In genomic region chr17:47322991-47323295, GRCm38 (mm10) we compare ENCODE assay signal across 19 mouse cellular contexts. TPM values are rescaled to one million over a fixed set of nuclear protein-coding genes. Genes with fewer than 3 reads are reported as not detected.
DNase-seq lines count a peak whose midpoint lies in the region; ATAC-seq and TF ChIP-seq lines count a peak whose summit lies in the region.
"Had no signal": no experiment of that assay in that cellular context is flagged by ENCODE, and none has a peak within 500 bp of the region (broad histone marks: within the 10 kb centered on the region; RNA-seq: fewer than 3 reads in every experiment).

No protein-coding gene starts in this region.

- TF ChIP-seq POLR2A in testis, adult 2 months (IDR thresholded peaks at IDR 0.05; ENCODE audit: control insufficient read depth, low read depth, low read length), result no peak

- H3K4me3 ChIP-seq in testis, adult 2 months (ENCODE audit: control insufficient read depth, low read depth, low read length), result peak overlapping the region; percentile 77; the same call in 1 of the 2 replicates
- no peak overlapping the region for H3K4me3 ChIP-seq in stomach, embryonic 16.5 days (replicated peaks; ENCODE audit: low read length)
- H3K4me3 ChIP-seq in hindbrain, embryonic 10.5 days, result no peak overlapping the region
- H3K4me3 ChIP-seq: embryonic facial prominence, embryonic 10.5 days; forebrain, embryonic 13.5 days; gastrocnemius, adult 2 months; heart, embryonic 12.5 days; hindbrain, embryonic 15.5 days had no signal

- no peaks in the 10 kb centered on the region for H3K27me3 ChIP-seq in testis, adult 2 months (ENCODE audit: control insufficient read depth, insufficient read depth, low read length)
- H3K27me3 ChIP-seq in stomach, embryonic 16.5 days (ENCODE audit: control insufficient read depth, insufficient read depth, low read length), result no peaks in the 10 kb centered on the region
- no peaks in the 10 kb centered on the region for H3K27me3 ChIP-seq in hindbrain, embryonic 10.5 days (ENCODE audit: insufficient read depth, poor library complexity, severe bottlenecking)
- H3K27me3 ChIP-seq: forebrain, embryonic 13.5 days; heart, embryonic 12.5 days; hindbrain, embryonic 15.5 days had no signal

- no peak overlapping the region for H3K9ac ChIP-seq in stomach, embryonic 16.5 days (ENCODE audit: low read length)
- H3K9ac ChIP-seq: forebrain, embryonic 13.5 days; forebrain, postnatal 0 days; heart, embryonic 12.5 days; hindbrain, embryonic 15.5 days had no signal

- H3K27ac ChIP-seq in testis, adult 2 months (ENCODE audit: control insufficient read depth, insufficient read depth, low read depth, low read length), result no peak overlapping the region
- peak overlapping the region; percentile 64; the same call in 1 of the 2 replicates for H3K27ac ChIP-seq in stomach, embryonic 16.5 days (ENCODE audit: low read length)
- H3K27ac ChIP-seq in hindbrain, embryonic 10.5 days, result no peak overlapping the region
- H3K27ac ChIP-seq: forebrain, embryonic 13.5 days; gastrocnemius, adult 2 months; hindbrain, embryonic 15.5 days had no signal

- peak; percentile 48 for ATAC-seq in stomach, embryonic 16.5 days (ENCODE audit: insufficient read depth, low FRiP score)
- ATAC-seq: forebrain, embryonic 13.5 days; forebrain, postnatal 0 days had no signal

- H3K4me2 ChIP-seq in stomach, embryonic 16.5 days (ENCODE audit: low read depth, low read length), result no peak overlapping the region
- H3K4me2 ChIP-seq: forebrain, embryonic 13.5 days; heart, embryonic 12.5 days; hindbrain, embryonic 15.5 days had no signal

- no peaks in the 10 kb centered on the region for H3K36me3 ChIP-seq in testis, adult 2 months (ENCODE audit: control insufficient read depth, insufficient read depth, low read length)
- H3K36me3 ChIP-seq in stomach, embryonic 16.5 days (ENCODE audit: control insufficient read depth, insufficient read depth, low read length), result peaks cover 5% of the 10 kb centered on the region; the same call in 1 of the 2 replicates
- H3K36me3 ChIP-seq in hindbrain, embryonic 10.5 days, result peaks cover 66% of the 10 kb centered on the region
- H3K36me3 ChIP-seq: G1E had no signal

- no peaks in the 10 kb centered on the region for H3K9me3 ChIP-seq in stomach, embryonic 16.5 days (replicated peaks; ENCODE audit: control insufficient read depth, low read length)
- no peaks in the 10 kb centered on the region for H3K9me3 ChIP-seq in hindbrain, embryonic 10.5 days
- H3K9me3 ChIP-seq: embryonic facial prominence, embryonic 10.5 days; forebrain, embryonic 13.5 days; G1E; heart, embryonic 12.5 days; hindbrain, embryonic 15.5 days had no signal

- H3K4me1 ChIP-seq in testis, adult 2 months (ENCODE audit: control insufficient read depth, insufficient read depth, low read length), result peaks cover 16% of the 10 kb centered on the region
- H3K4me1 ChIP-seq in stomach, embryonic 16.5 days (ENCODE audit: control insufficient read depth, insufficient read depth, low read length), result no peaks in the 10 kb centered on the region
- 0 out of 2 replicates have a peak, but pooled peaks cover 8% of the 10 kb centered on the region for H3K4me1 ChIP-seq in hindbrain, embryonic 10.5 days (replicated peaks)
- H3K4me1 ChIP-seq: forebrain, embryonic 13.5 days; heart, embryonic 12.5 days; hindbrain, embryonic 15.5 days had no signal

- no peak for TF ChIP-seq CTCF in testis, adult 2 months (IDR thresholded peaks at IDR 0.05; ENCODE audit: control insufficient read depth, insufficient read depth, insufficient replicate concordance, low read depth, low read length)

- DNase-seq in kidney, postnatal 14 days, result peak; percentile 48
- no peak for DNase-seq in kidney, adult 18-20 months
- no peak for DNase-seq in testis, postnatal 10 days (ENCODE audit: low spot score)
- no peak for DNase-seq in hindbrain, embryonic 10.5 days (ENCODE audit: low spot score)
- no peak for DNase-seq in embryo, embryonic 9.5 days (ENCODE audit: extremely low spot score)
- DNase-seq: adrenal gland, postnatal 14 days; cerebellum, adult 11-12 months; cerebellum, adult 9-10 months; cerebellum, postnatal 36 days; forebrain, postnatal 0 days; gastrocnemius, adult 2 months; gastrocnemius, postnatal 25 days had no signal

- WGBS in stomach, embryonic 16.5 days, result 61% methylated on average over 6 of the region's 6 CpGs
- WGBS in hindbrain, embryonic 10.5 days, result 94% methylated on average over 6 of the region's 6 CpGs

RNA-seq across cellular contexts. Expression of gene Mrps10, which starts 45.7 kb away (rescaled TPM):
- polyA plus RNA-seq in testis, adult 2 months (2012; rRNA removed), result 20.5 and 21.3 TPM in 2 replicates
- 60.1 and 66.1 TPM in 2 replicates for polyA plus RNA-seq in stomach, embryonic 16.5 days (2015; fragmentation: Nextera tagmentation; extraction: Ambion mirVana)
- 85.2 and 86.5 TPM in 2 replicates for polyA plus RNA-seq in hindbrain, embryonic 10.5 days (2016; fragmentation: Nextera tagmentation; extraction: Ambion mirVana)
